ENCODE assay signal across 15 mouse cellular contexts in the genomic region with DNA sequence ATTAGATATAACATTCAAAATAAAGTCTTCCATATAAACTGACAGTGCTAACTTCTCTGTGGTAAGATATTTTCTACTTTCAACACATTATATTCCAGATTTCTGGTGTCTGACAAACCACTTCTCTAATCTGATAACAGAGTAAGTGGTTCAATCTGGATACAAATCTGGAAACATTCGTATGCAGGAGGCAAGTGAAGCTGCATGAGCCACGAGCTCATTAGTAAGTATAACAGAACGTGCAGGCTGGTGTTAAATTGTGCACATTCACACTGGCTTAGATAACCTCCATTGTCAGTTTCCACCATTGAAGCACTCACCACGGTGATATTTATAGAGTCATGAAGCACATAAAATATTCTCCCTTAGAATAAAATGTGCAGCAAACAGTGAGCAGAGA.
"Had no signal": no experiment of that assay in that cellular context is flagged by ENCODE, and none has a peak within 500 bp of the region (broad histone marks: within the 10 kb centered on the region; RNA-seq: fewer than 3 reads in every experiment).

No protein-coding gene starts in this region.

- DNase-seq: kidney, adult 18-20 months; kidney, adult 9 months; kidney, postnatal 14 days; kidney, postnatal 4 days; liver; lung, adult 18-20 months; lung, postnatal 14 days; lung, postnatal 4 days; midbrain, embryonic 14.5 days; right cerebral cortex, postnatal 25 days; spleen, adult 18-20 months; thymus, adult 18-20 months; thymus, postnatal 36 days had no signal

- ATAC-seq: intestine, embryonic 16.5 days; liver, embryonic 12.5 days had no signal
